Mouse (Mus musculus) heart, adult 2 months (tissue): ENCODE results near the gene Olfr969.

Source experiments
- CTCF ChIP-seq: fragments of 200-600 bp; IDR thresholded peaks from 2 replicates; pipeline ENCODE4 v1.8.1; 2022; ENCODE audit warnings: antibody characterized with exemption, mild to moderate bottlenecking, moderate library complexity
- EP300 ChIP-seq: fragments of 200-500 bp; IDR thresholded peaks from 2 replicates; pipeline ENCODE4 v1.6.1; 2011; ENCODE audit warnings: low read depth, low read length, control low read depth; ENCODE audit not compliant: insufficient read depth
- POLR2A ChIP-seq: fragments of 200-500 bp; IDR thresholded peaks from 2 replicates; pipeline ENCODE4 v1.6.1; 2011; ENCODE audit warnings: mild to moderate bottlenecking, low read depth, low read length, control low read depth; ENCODE audit not compliant: insufficient read depth

- TF ChIP-seq CTCF (no peak), POLR2A (no peak), EP300 (no peak)
Observed at GRCm38 (mm10) chr9:39808560-39808959, 17.8 kb downstream of the Olfr969 start, which contains the start of gene Olfr970.
